Mouse (Mus musculus) liver, postnatal 0 days (tissue): ENCODE measurements around the gene Dhh. TPM values are rescaled to one million over a fixed set of nuclear protein-coding genes. Genes with fewer than 3 reads are reported as not detected.

Source experiments
- ATAC-seq: fragments of 200-750 bp; cut with Nextera tagmentation; 2 replicates; pipeline ENCODE4 v1.8.0; 2017; ENCODE audit warnings: mild to moderate bottlenecking, moderate library complexity
- DNase-seq: peaks from one replicate; pipeline ENCODE4 v3.0.0-alpha.2; 2016
- H3K27ac ChIP-seq: fragments of 300-500 bp; sonication (generic); 2 replicates; pipeline ENCODE4 v1.5.1; 2014; ENCODE audit warnings: antibody characterized with exemption, moderate library complexity, mild to moderate bottlenecking, low read depth
- H3K27me3 ChIP-seq: fragments of 300-500 bp; sonication (generic); 2 replicates; pipeline ENCODE4 v1.6.1; 2014; ENCODE audit warnings: low read length, control low read depth, mixed read lengths; ENCODE audit not compliant: insufficient read depth
- H3K36me3 ChIP-seq: fragments of 300-500 bp; sonication (generic); replicated peaks from 2 replicates; pipeline ENCODE4 v1.6.1; 2014; ENCODE audit warnings: mild to moderate bottlenecking, control low read depth, low read length, moderate library complexity, mixed read lengths; ENCODE audit not compliant: insufficient read depth
- H3K4me1 ChIP-seq: fragments of 300-500 bp; sonication (generic); 2 replicates; pipeline ENCODE4 v1.6.1; 2014; ENCODE audit warnings: antibody characterized with exemption, mild to moderate bottlenecking, control low read depth; ENCODE audit not compliant: insufficient read depth
- H3K4me2 ChIP-seq: fragments of 300-500 bp; sonication (generic); 2 replicates; pipeline ENCODE4 v1.6.1; 2014; ENCODE audit warnings: low read depth, mild to moderate bottlenecking, low read length, moderate library complexity, mixed read lengths
- H3K4me3 ChIP-seq: fragments of 300-500 bp; sonication (generic); 2 replicates; pipeline ENCODE4 v1.5.1; 2014; ENCODE audit warnings: low read depth, low read length
- H3K9ac ChIP-seq: fragments of 300-500 bp; sonication (generic); replicated peaks from 2 replicates; pipeline ENCODE4 v1.6.1; 2014; ENCODE audit warnings: mild to moderate bottlenecking, moderate library complexity
- H3K9me3 ChIP-seq: fragments of 300-500 bp; sonication (generic); 2 replicates; pipeline ENCODE4 v1.6.1; 2016; ENCODE audit warnings: mild to moderate bottlenecking, control low read depth, low read length, mixed read lengths
- CTCF ChIP-seq: sonication (generic); IDR thresholded peaks from 2 replicates; pipeline ENCODE4 v1.5.1; 2016; ENCODE audit warnings: antibody characterized with exemption, low read depth
- EP300 ChIP-seq: IDR thresholded peaks from 2 replicates; pipeline ENCODE4 v1.6.1; 2016; ENCODE audit warnings: antibody characterized with exemption, low read depth, mild to moderate bottlenecking
- WGBS: fragments of 180-500 bp; shearing (Covaris S2); extraction: QIAGEN DNeasy Blood & Tissue Kit; methylation state at CpG from one replicate; pipeline ENCODE4 v1.1.7; 2014; ENCODE audit not compliant: insufficient replicate concordance; 5-methylcytosine and 5-hydroxymethylcytosine counted together
- polyA plus RNA-seq: library from polyadenylated mRNA; unstranded; fragments of >200 nt; fragmentation: Nextera tagmentation; extraction: Ambion mirVana; gene quantifications from 2 replicates; pipeline ENCODE4 v1.2.1, GENCODE M21; 2015

Gene Dhh
- polyA plus RNA-seq, 1 experiment from 2014 or later = not detected

DNA sequence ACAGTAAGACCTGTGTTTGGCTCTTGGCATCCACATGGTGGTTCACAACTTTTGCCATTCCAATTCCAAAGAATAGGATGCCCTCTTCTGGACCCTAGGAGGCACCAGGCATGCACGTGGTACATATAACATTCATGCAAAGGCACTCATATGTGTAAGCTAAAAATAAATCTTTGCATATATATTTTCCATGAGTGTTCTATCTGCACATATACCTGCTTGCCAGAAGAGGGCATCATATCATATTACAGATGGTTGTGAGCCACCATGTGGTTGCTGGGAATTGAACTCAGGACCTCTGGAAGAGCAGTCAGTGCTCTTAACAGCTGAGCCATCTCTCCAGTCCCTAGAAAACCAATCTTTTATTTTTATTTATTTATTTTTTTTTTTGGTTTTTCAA lies 3.2 kb upstream of the Dhh start:
- DNase-seq (no peak), ATAC-seq (no peak)
- Histone ChIP-seq H3K27ac (no peak overlapping the region), H3K4me1 (peaks cover 5% of the 10 kb centered on the region; the same call in 1 of the 2 replicates), H3K9me3 (no peaks in the 10 kb centered on the region), H3K4me2 (no peak overlapping the region), H3K9ac (no peak overlapping the region), H3K4me3 (no peak overlapping the region), H3K36me3 (0 out of 2 replicates have a peak, but pooled peaks cover 14% of the 10 kb centered on the region), H3K27me3 (peaks cover 33% of the 10 kb centered on the region)
- 57% methylated on average over 1 of the region's 1 CpGs for WGBS
- TF ChIP-seq CTCF (peak; percentile 30), EP300 (no peak)

- H3K27ac ChIP-seq = no peak overlapping the region
- H3K4me3 ChIP-seq = 0 out of 2 replicates have a peak overlapping the region, but pooled peaks have one; percentile 2
- H3K27me3 ChIP-seq = peaks cover 72% of the 10 kb centered on the region
- WGBS = 5% methylated on average over 10 of the region's 10 CpGs
- ATAC-seq (no peak), DNase-seq (no peak)
- H3K9ac ChIP-seq = no peak overlapping the region
- no peak for TF ChIP-seq CTCF
- no peak for TF ChIP-seq EP300
- H3K4me2 ChIP-seq = peak overlapping the region; percentile 32; the same call in 1 of the 2 replicates
- peaks cover 31% of the 10 kb centered on the region for H3K4me1 ChIP-seq
- H3K36me3 ChIP-seq = no peaks in the 10 kb centered on the region
- no peaks in the 10 kb centered on the region for H3K9me3 ChIP-seq
Observed at GRCm38 (mm10) chr15:98897495-98897894, 845 bp downstream of the Dhh start.

DNA sequence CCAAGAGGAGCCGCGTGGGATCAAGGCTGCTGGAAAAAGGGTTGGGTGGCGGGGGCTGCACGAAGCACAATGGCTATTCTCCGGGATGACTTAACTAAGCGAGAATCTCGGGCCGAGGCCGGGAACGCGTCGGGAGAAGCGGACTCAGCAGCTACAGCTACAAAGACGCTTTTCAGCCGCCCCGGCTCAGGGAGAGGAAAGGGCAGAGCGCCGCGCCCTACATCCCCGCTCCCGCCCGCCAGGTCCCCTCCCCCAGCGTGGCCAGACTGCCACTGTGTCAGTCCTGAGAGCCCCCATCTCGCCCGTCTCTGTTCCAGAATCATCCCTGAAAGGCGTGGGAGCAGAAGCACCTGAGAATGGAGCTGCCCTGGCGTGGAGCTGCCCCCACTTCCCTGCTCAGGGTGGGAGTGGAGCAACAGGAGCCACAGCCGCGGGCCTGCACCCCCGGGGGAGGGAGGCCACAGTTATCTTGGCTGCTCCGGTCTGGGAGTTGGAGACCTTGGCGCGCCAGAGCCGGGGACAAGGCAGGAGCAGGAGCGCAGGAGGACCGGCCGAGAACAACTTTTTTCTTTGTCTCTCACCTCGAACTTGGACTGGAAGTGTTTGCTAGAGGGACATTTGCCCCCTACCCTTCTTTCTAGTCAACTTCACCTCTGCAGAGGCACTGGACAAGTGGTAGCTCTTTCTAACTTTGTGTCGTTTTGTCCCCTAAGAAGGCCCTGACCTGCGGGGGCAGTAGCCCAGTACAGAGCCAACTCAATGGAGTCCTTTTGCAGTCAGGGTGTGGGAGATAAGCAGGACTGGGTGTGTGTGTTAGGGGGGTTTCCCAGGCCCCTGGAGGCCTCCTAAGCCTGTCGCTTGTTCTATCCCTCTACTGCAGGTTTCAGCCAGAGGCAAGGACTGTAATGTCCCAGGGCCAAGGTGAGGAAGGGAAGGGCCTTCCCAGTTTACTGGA lies 2.4 kb downstream of the Dhh start:
- H3K9me3 ChIP-seq = no peaks in the 10 kb centered on the region
- H3K27ac ChIP-seq = no peak overlapping the region
- H3K36me3 ChIP-seq = no peaks in the 10 kb centered on the region
- H3K27me3 ChIP-seq = peaks cover 72% of the 10 kb centered on the region
- WGBS = 3% methylated on average over 41 of the region's 41 CpGs
- TF ChIP-seq EP300 (no peak), CTCF (no peak)
- no peak for DNase-seq
- no peak overlapping the region for H3K9ac ChIP-seq
- H3K4me1 ChIP-seq = peaks cover 31% of the 10 kb centered on the region
- H3K4me3 ChIP-seq = peak overlapping the region; percentile 15; the same call in 1 of the 2 replicates
- peak overlapping the region; percentile 44; the same call in 1 of the 2 replicates for H3K4me2 ChIP-seq
- no peak for ATAC-seq

DNA sequence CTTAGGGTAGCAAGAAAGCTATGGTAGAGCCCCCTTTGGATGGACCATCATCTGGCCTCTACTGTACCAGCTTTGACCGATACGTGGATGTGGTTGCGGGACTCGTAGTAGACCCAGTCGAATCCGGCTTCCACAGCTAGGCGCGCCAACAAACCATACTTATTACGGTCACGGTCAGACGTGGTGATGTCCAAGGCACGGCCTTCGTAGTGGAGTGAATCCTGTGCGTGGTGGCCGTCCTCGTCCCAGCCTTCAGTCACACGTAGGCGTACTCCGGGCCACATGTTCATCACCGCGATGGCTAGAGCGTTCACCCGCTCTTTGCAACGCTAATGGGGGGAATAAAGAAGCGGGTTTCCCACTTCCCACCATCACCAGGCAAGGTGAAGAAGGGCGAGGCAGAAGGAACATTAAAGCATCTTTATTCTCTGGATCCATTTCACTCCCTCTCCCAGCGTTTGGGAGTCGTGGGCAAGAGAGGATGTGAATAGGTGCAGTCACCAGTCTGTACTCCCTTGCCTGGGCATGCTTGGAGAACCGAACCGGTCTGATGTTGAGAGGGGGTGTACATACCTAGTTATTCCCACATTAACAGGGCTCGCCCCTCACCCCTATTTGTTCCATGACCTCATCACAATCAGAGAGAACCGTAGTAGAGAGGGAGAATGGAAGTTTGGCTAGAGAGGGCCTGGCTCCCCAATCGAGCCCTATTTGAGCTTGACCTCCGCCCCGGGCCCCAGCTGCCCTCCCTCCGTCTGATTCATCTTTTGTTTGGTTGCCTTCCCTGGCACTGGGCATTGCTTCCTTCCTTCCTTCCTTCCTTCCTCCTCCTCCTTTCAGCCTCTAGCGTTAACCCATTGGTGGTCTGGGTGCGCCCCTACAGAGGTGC lies 3.4 kb downstream of the Dhh start:
- ATAC-seq = no peak
- WGBS = 6% methylated on average over 38 of the region's 38 CpGs
- peaks cover 70% of the 10 kb centered on the region for H3K27me3 ChIP-seq

DNA sequence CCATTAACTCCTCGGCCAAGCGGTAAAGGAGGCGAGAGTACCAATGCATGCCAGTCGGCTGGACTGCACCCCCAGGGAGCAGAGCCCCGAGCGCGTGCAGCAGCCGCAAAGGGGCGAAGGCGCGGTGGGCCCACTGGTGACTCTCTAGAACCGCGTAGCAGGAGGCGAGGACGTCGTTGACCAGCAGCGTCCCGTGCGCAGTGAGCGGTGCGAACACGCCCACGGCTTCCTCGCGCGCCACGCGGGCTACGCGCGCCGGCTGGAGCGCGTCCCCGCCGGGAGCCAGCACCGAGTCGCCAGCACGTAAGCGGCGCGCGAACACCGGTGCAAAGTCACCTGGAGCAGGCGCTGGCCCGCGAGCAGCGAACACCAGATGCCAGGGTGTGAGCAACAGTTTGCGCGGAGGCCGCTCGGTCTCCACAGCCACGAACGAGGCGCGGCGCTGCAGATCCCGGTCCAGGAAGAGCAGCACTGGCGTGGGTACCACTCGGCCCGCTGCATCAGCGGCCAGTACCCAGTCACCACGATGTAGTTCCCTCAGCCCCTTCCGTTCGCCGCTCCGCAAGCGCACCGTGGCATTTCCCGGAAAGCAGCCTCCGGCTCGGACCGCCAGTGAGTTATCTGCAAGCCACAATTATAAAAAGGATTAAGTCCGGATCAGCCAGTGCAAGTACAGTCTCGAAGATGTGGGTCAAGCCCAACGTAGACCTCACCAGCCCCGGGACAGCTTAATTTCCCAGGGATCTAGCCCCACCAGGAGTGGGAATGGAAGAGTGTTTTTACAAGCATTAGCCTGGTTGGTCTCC lies 4.2 kb downstream of the Dhh start, which contains the start of gene Rhebl1:
Rhebl1 (minus strand) TSS at position 601 of the 806 bp plus-strand sequence.
- no peak for DNase-seq
- no peak within 1 kb of the TSS for H3K27ac ChIP-seq
- H3K36me3 ChIP-seq = no peaks in the 10 kb centered on the region
- 1% methylated on average over 77 of the region's 77 CpGs for WGBS
- H3K4me3 ChIP-seq = peak within 1 kb of the TSS; percentile 59
- H3K4me2 ChIP-seq = peak within 1 kb of the TSS; percentile 93
- 0 out of 2 replicates have a peak, but pooled peaks have one; percentile 9 for ATAC-seq
- no peaks in the 10 kb centered on the region for H3K9me3 ChIP-seq
- peaks cover 31% of the 10 kb centered on the region for H3K4me1 ChIP-seq
- TF ChIP-seq CTCF (no peak), EP300 (no peak)
- peak within 1 kb of the TSS; percentile 34 for H3K9ac ChIP-seq
- H3K27me3 ChIP-seq = peaks cover 65% of the 10 kb centered on the region

More for the DNA sequence above, 3.4 kb downstream of the Dhh start:
- H3K4me3 ChIP-seq = peak overlapping the region; percentile 59; the same call in 1 of the 2 replicates
- peak overlapping the region; percentile 93 for H3K4me2 ChIP-seq
- peaks cover 31% of the 10 kb centered on the region for H3K4me1 ChIP-seq
- no peak for TF ChIP-seq CTCF
- no peaks in the 10 kb centered on the region for H3K36me3 ChIP-seq
- H3K27ac ChIP-seq = no peak overlapping the region
- DNase-seq = no peak
- H3K9me3 ChIP-seq = no peaks in the 10 kb centered on the region
- H3K9ac ChIP-seq = no peak overlapping the region; the same call in 1 of the 2 replicates
